Mouse (Mus musculus): ENCODE data around the gene Pnn. TPM values are rescaled to one million over a fixed set of nuclear protein-coding genes. Genes with fewer than 3 reads are reported as not detected.

Pnn gene
- total and polyA plus RNA-seq, 2 experiments from 2014 or later, result 11.8 to 41.3 TPM

DNA sequence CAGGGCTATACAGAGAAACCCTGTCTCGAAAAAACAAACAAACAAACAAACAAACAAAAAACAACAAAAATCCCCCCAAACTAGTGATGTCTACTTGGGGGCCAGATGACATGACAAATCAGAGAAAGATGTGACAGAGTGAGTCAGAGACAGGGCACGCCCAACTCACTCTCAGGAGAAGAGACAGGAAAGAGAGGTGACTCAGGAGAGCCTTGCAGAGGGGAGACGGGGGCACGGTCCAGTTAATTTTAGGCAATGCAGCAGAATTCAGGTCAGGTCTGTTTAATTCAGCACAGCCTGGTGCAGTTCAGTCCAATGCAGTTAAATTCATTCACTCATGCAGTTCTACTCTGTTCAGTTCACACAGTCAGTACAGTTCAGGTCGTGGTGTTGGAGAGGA lies 19.5 kb downstream of the Pnn start:
- WGBS, result 73% methylated on average over 5 of the region's 5 CpGs
- no peaks in the 10 kb centered on the region for H3K4me1 ChIP-seq (ENCODE audit: control insufficient read depth, insufficient read depth)
- no peak overlapping the region for H3K9ac ChIP-seq (replicated peaks; ENCODE audit: low read depth, low read length)
- H3K4me3 ChIP-seq (ENCODE audit: low read depth, low read length), result no peak overlapping the region
- H3K27ac ChIP-seq (ENCODE audit: low read depth), result no peak overlapping the region
- H3K4me2 ChIP-seq (ENCODE audit: low read depth, low read length), result no peak overlapping the region
- H3K9me3 ChIP-seq (replicated peaks; ENCODE audit: control insufficient read depth, low read length), result no peaks in the 10 kb centered on the region
- no peak for DNase-seq (ENCODE audit: low spot score)
- no peak for TF ChIP-seq EP300 (IDR thresholded peaks at IDR 0.05; ENCODE audit: low read depth)
- TF ChIP-seq CTCF (IDR thresholded peaks at IDR 0.05; ENCODE audit: low read depth), result no peak
- no peaks in the 10 kb centered on the region for H3K36me3 ChIP-seq (replicated peaks; ENCODE audit: control insufficient read depth, insufficient read depth, low read length)
- H3K27me3 ChIP-seq (ENCODE audit: control insufficient read depth, insufficient read depth, low read length), result no peaks in the 10 kb centered on the region
- no peak for ATAC-seq (ENCODE audit: insufficient read depth, low read depth)

DNA sequence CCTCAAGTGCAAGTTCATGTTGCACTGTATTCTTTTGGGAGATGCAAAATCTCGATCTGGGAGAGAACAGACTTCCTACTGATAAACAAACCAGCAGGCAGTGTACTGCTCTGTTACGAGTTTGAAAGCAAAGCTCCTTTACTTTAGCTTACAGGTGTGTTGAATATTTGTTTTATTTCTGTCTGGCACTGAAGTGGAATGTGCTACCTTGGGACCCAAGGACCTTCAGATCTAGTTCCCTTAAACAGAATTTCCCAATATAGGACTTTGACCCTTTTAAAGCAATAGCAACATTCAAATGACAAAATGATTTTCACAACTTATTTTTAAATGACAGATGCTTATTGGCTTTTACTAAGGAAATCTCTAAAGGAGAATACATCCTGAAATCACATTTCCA lies 26.9 kb downstream of the Pnn start:
- Histone ChIP-seq H3K27me3 (ENCODE audit: control insufficient read depth, insufficient read depth, low read length) (no peaks in the 10 kb centered on the region), H3K4me1 (ENCODE audit: control insufficient read depth, insufficient read depth) (no peaks in the 10 kb centered on the region), H3K9me3 (replicated peaks; ENCODE audit: control insufficient read depth, low read length) (no peaks in the 10 kb centered on the region), H3K4me3 (ENCODE audit: low read depth, low read length) (no peak overlapping the region), H3K9ac (replicated peaks; ENCODE audit: low read depth, low read length) (no peak overlapping the region), H3K4me2 (ENCODE audit: low read depth, low read length) (no peak overlapping the region), H3K27ac (ENCODE audit: low read depth) (no peak overlapping the region), H3K36me3 (replicated peaks; ENCODE audit: control insufficient read depth, insufficient read depth, low read length) (no peaks in the 10 kb centered on the region)
- WGBS, result 37% methylated on average over 2 of the region's 2 CpGs
- no peak for DNase-seq (ENCODE audit: low spot score)
- TF ChIP-seq EP300 (IDR thresholded peaks at IDR 0.05; ENCODE audit: low read depth), result no peak
- ATAC-seq (ENCODE audit: insufficient read depth, low read depth), result no peak

DNA sequence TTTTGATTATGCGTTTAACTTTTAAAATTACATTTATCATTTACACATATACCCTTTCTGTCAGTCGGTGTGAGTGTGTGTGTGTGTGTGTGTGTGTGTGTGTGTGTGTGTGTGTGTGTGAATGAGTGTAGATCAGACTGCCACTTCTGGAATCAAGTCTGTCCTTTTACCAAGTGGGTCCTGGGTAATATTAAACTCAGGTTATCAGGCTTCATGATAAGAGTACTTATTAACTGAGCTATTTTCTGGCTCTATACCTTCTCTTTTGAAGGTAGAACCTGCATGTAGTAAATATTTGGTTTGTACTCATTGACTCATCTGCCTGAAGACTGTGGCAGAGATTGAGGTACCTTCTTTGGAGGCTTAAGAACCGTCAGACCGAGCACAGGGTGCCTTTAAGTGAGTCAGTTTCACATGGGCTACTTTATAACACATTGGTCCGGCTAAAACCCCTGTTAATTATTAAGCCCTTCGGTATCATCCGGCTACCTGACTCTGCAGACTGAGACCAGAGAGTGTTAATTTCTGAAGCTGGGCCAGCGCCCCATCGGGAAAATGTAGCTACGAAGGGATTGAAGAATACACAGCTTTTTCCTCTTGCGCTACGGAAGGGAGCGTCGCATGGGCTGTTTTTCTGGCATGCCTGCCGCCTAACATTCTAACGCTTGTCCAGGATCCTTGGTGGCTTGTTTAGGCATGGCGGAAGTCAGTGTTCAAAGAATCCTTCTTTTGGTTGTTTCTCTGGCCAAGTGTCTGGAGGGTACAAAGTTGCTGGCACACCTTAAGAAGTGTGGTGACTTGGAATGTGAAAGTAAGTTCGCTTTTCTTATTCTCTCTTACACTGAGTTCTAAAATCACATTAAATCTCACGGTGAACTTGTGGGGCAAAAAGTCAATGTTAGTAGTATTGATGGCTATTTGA lies 28.7 kb downstream of the Pnn start, which contains the start of gene Mia2:
TSS of gene Mia2 (plus strand) at position 696 of the 922 bp plus-strand sequence.
- no peaks in the 10 kb centered on the region for H3K4me1 ChIP-seq (ENCODE audit: control insufficient read depth, insufficient read depth)
- no peak within 1 kb of the TSS for H3K27ac ChIP-seq (ENCODE audit: low read depth)
- no peaks in the 10 kb centered on the region for H3K27me3 ChIP-seq (ENCODE audit: control insufficient read depth, insufficient read depth, low read length)
- H3K36me3 ChIP-seq (replicated peaks; ENCODE audit: control insufficient read depth, insufficient read depth, low read length), result no peaks in the 10 kb centered on the region
- H3K4me2 ChIP-seq (ENCODE audit: low read depth, low read length), result no peak within 1 kb of the TSS
- WGBS, result 80% methylated on average over 19 of the region's 19 CpGs
- H3K4me3 ChIP-seq (ENCODE audit: low read depth, low read length), result no peak within 1 kb of the TSS
- TF ChIP-seq CTCF (IDR thresholded peaks at IDR 0.05; ENCODE audit: low read depth) (no peak), EP300 (IDR thresholded peaks at IDR 0.05; ENCODE audit: low read depth) (no peak)
- no peak for ATAC-seq (ENCODE audit: insufficient read depth, low read depth)
- DNase-seq (ENCODE audit: low spot score), result no peak
- H3K9ac ChIP-seq (replicated peaks; ENCODE audit: low read depth, low read length), result no peak within 1 kb of the TSS
- H3K9me3 ChIP-seq (replicated peaks; ENCODE audit: control insufficient read depth, low read length), result no peaks in the 10 kb centered on the region

DNA sequence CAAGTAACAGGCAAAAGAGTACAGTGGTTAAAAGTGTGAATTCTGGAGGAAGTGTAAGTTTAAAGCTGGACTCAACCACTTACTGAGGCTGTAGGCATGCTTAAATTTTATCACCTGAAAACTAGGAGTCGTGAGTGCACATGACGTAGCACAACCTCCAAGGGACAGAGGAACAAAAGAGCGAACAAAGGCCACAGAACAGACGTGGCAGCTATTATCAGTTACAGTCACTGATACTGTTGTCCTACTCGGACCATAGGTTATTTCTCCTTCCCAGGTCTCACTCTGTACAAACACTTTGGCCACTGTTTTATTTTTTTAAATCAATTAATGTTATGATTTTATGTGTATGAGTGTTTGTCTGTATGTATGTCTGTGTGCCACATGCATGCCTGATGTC lies 38.1 kb downstream of the Pnn start:
- Histone ChIP-seq H3K4me3 (ENCODE audit: low read depth, low read length) (no peak overlapping the region), H3K27me3 (ENCODE audit: control insufficient read depth, insufficient read depth, low read length) (no peaks in the 10 kb centered on the region), H3K9me3 (replicated peaks; ENCODE audit: control insufficient read depth, low read length) (no peaks in the 10 kb centered on the region), H3K4me1 (ENCODE audit: control insufficient read depth, insufficient read depth) (no peaks in the 10 kb centered on the region), H3K9ac (replicated peaks; ENCODE audit: low read depth, low read length) (no peak overlapping the region), H3K36me3 (replicated peaks; ENCODE audit: control insufficient read depth, insufficient read depth, low read length) (no peaks in the 10 kb centered on the region), H3K4me2 (ENCODE audit: low read depth, low read length) (no peak overlapping the region), H3K27ac (ENCODE audit: low read depth) (no peak overlapping the region)
- ATAC-seq (ENCODE audit: insufficient read depth, low read depth) (no peak), DNase-seq (ENCODE audit: low spot score) (no peak)
- 30% methylated on average over 5 of the region's 5 CpGs for WGBS
- TF ChIP-seq CTCF (IDR thresholded peaks at IDR 0.05; ENCODE audit: low read depth), result no peak
- no peak for TF ChIP-seq EP300 (IDR thresholded peaks at IDR 0.05; ENCODE audit: low read depth)

DNA sequence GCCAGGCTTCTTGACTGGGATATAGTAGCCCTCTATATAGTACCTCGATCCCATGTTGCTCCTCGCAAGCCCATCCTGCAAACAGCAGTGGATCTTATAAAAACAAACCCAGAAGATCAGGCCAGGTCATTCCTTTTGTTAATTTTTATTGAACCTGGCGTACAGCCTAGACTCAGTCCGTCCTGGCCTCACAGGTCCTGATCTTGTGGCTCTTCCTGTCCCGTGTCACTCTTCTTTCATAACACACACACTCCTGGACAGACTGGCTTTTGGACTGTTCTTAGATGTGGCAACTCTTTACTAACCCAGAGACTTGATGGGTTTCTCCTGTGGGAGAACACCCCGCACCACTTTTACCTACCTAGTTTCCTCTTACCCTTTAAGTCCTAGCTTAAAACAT lies 39.2 kb downstream of the Pnn start:
- Histone ChIP-seq H3K27ac (ENCODE audit: low read depth) (no peak overlapping the region), H3K36me3 (replicated peaks; ENCODE audit: control insufficient read depth, insufficient read depth, low read length) (no peaks in the 10 kb centered on the region), H3K9me3 (replicated peaks; ENCODE audit: control insufficient read depth, low read length) (no peaks in the 10 kb centered on the region), H3K4me3 (ENCODE audit: low read depth, low read length) (no peak overlapping the region), H3K4me2 (ENCODE audit: low read depth, low read length) (no peak overlapping the region), H3K4me1 (ENCODE audit: control insufficient read depth, insufficient read depth) (no peaks in the 10 kb centered on the region), H3K9ac (replicated peaks; ENCODE audit: low read depth, low read length) (no peak overlapping the region), H3K27me3 (ENCODE audit: control insufficient read depth, insufficient read depth, low read length) (no peaks in the 10 kb centered on the region)
- DNase-seq (ENCODE audit: low spot score), result no peak
- ATAC-seq (ENCODE audit: insufficient read depth, low read depth), result no peak
- TF ChIP-seq EP300 (IDR thresholded peaks at IDR 0.05; ENCODE audit: low read depth) (no peak), CTCF (IDR thresholded peaks at IDR 0.05; ENCODE audit: low read depth) (no peak)
- WGBS, result 79% methylated on average over 6 of the region's 6 CpGs

DNA sequence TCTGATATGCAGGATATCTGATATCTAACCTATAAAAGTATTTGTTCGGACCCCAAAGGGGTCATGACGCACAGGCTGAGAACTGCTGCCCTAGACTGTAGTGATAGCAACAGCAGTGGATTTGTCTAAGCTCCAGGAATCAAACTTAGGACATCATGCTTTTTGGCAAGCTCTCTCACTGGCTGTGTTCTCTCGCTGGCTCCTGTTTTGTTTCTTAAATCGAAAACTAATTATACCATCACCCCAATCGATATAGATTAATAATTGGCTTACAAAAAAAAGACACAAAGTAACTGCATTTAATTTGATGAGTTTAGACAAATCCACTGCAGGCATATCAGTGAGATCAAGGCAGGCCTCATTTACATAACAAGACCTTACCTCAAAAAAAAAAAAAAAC lies 39.8 kb downstream of the Pnn start:
- ATAC-seq (ENCODE audit: insufficient read depth, low read depth), result no peak
- H3K27ac ChIP-seq (ENCODE audit: low read depth), result no peak overlapping the region

More for the DNA sequence above, 39.8 kb downstream of the Pnn start:
- no peak overlapping the region for H3K4me2 ChIP-seq (ENCODE audit: low read depth, low read length)
- TF ChIP-seq EP300 (IDR thresholded peaks at IDR 0.05; ENCODE audit: low read depth) (no peak), CTCF (IDR thresholded peaks at IDR 0.05; ENCODE audit: low read depth) (no peak)
- no peaks in the 10 kb centered on the region for H3K36me3 ChIP-seq (replicated peaks; ENCODE audit: control insufficient read depth, insufficient read depth, low read length)
- H3K4me1 ChIP-seq (ENCODE audit: control insufficient read depth, insufficient read depth), result no peaks in the 10 kb centered on the region
- no peak for DNase-seq (ENCODE audit: low spot score)
- no peaks in the 10 kb centered on the region for H3K9me3 ChIP-seq (replicated peaks; ENCODE audit: control insufficient read depth, low read length)
- no peak overlapping the region for H3K4me3 ChIP-seq (ENCODE audit: low read depth, low read length)
- H3K27me3 ChIP-seq (ENCODE audit: control insufficient read depth, insufficient read depth, low read length), result no peaks in the 10 kb centered on the region
- no peak overlapping the region for H3K9ac ChIP-seq (replicated peaks; ENCODE audit: low read depth, low read length)
- WGBS, result 73% methylated on average over 5 of the region's 5 CpGs
